Comparison of ENCODE assay signal across 22 mouse cellular contexts in the genomic region with DNA sequence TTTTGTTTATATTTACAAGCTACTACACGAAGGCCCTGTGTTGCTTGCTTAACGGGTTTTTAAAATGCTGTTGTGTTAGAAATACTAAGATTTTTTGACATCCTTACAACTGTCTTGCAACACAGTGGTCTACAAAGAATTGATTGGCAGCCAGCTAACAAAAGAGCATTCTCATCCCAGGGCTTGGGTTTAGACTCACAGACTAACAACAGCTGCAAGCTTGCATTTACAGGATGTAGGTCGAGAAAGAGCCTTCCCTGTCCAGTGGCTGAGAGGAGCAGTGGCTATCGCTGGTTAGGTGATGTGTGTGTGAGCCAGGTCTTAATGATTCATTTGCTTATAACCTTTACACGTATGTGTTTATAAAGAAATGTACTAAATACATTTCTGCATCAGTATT.
A peak's percentile ranks its signal among the peaks of the same experiment; 100 is the strongest.
DNase-seq lines count a peak whose midpoint lies in the region; ATAC-seq lines count a peak whose summit lies in the region.
"Had no signal": no experiment of that assay in that cellular context is flagged by ENCODE, and none has a peak within 500 bp of the region (broad histone marks: within the 10 kb centered on the region; RNA-seq: fewer than 3 reads in every experiment).

No protein-coding gene starts in this region.

- no peak overlapping the region for H3K27ac ChIP-seq in embryonic facial prominence, embryonic 14.5 days (replicated peaks; ENCODE audit: low read depth, low read length)
- H3K27ac ChIP-seq in embryonic facial prominence, embryonic 10.5 days (replicated peaks) = no peak overlapping the region
- 0 out of 2 replicates have a peak overlapping the region, but pooled peaks have one; percentile 15 for H3K27ac ChIP-seq in lung, embryonic 15.5 days
- H3K27ac ChIP-seq in midbrain, embryonic 13.5 days = no peak overlapping the region
- no peak overlapping the region for H3K27ac ChIP-seq in midbrain, embryonic 16.5 days (ENCODE audit: low read length)
- H3K27ac ChIP-seq: embryonic facial prominence, embryonic 12.5 days; forebrain, embryonic 12.5 days; hindbrain, embryonic 12.5 days had no signal

- ATAC-seq in embryonic facial prominence, embryonic 14.5 days (ENCODE audit: low read depth) = no peak
- peak; percentile 62; the same call in 1 of the 2 replicates for ATAC-seq in lung, embryonic 15.5 days (ENCODE audit: borderline replicate concordance, extremely low read depth, low FRiP score, low TSS enrichment)
- no peak for ATAC-seq in midbrain, embryonic 13.5 days
- ATAC-seq in midbrain, embryonic 16.5 days = no peak
- ATAC-seq: CD4-positive, CD25-positive, alpha-beta regulatory T cell, adult 4 months; forebrain, embryonic 16.5 days; hindbrain, embryonic 16.5 days had no signal

- H3K4me1 ChIP-seq in embryonic facial prominence, embryonic 14.5 days (ENCODE audit: control insufficient read depth, insufficient read depth, low read length) = no peaks in the 10 kb centered on the region
- H3K4me1 ChIP-seq in embryonic facial prominence, embryonic 10.5 days = peaks cover 7% of the 10 kb centered on the region
- H3K4me1 ChIP-seq in lung, embryonic 15.5 days = peaks cover 18% of the 10 kb centered on the region
- no peaks in the 10 kb centered on the region for H3K4me1 ChIP-seq in midbrain, embryonic 13.5 days (replicated peaks)
- H3K4me1 ChIP-seq in midbrain, embryonic 16.5 days (ENCODE audit: control insufficient read depth, insufficient read depth, low read length) = no peaks in the 10 kb centered on the region
- H3K4me1 ChIP-seq: embryonic facial prominence, embryonic 12.5 days; forebrain, embryonic 12.5 days; hindbrain, embryonic 12.5 days had no signal

- no peak overlapping the region for H3K4me3 ChIP-seq in embryonic facial prominence, embryonic 14.5 days (ENCODE audit: low read depth, low read length)
- H3K4me3 ChIP-seq in embryonic facial prominence, embryonic 10.5 days = no peak overlapping the region
- no peak overlapping the region for H3K4me3 ChIP-seq in lung, embryonic 15.5 days
- no peak overlapping the region for H3K4me3 ChIP-seq in midbrain, embryonic 13.5 days (replicated peaks)
- no peak overlapping the region for H3K4me3 ChIP-seq in midbrain, embryonic 16.5 days (ENCODE audit: low read depth, low read length)
- H3K4me3 ChIP-seq: embryonic facial prominence, embryonic 12.5 days; forebrain, embryonic 12.5 days; heart, embryonic 12.5 days; hindbrain, embryonic 12.5 days had no signal

- 0 out of 2 replicates have a peak, but pooled peaks cover 3% of the 10 kb centered on the region for H3K9me3 ChIP-seq in embryonic facial prominence, embryonic 14.5 days (ENCODE audit: control insufficient read depth, low read length)
- H3K9me3 ChIP-seq in embryonic facial prominence, embryonic 10.5 days = no peaks in the 10 kb centered on the region
- H3K9me3 ChIP-seq in lung, embryonic 15.5 days = no peaks in the 10 kb centered on the region
- no peaks in the 10 kb centered on the region for H3K9me3 ChIP-seq in midbrain, embryonic 13.5 days
- no peaks in the 10 kb centered on the region for H3K9me3 ChIP-seq in midbrain, embryonic 16.5 days (replicated peaks; ENCODE audit: control insufficient read depth, low read length, poor library complexity, severe bottlenecking)
- H3K9me3 ChIP-seq: embryonic facial prominence, embryonic 12.5 days; forebrain, embryonic 12.5 days; heart, embryonic 12.5 days; hindbrain, embryonic 12.5 days had no signal

- WGBS in embryonic facial prominence, embryonic 14.5 days = 64% methylated on average over 5 of the region's 5 CpGs
- WGBS in embryonic facial prominence, embryonic 10.5 days = 67% methylated on average over 5 of the region's 5 CpGs
- WGBS in lung, embryonic 15.5 days = 25% methylated on average over 5 of the region's 5 CpGs
- 55% methylated on average over 5 of the region's 5 CpGs for WGBS in midbrain, embryonic 13.5 days
- 55% methylated on average over 5 of the region's 5 CpGs for WGBS in midbrain, embryonic 16.5 days

- H3K4me2 ChIP-seq in embryonic facial prominence, embryonic 14.5 days (ENCODE audit: low read depth, low read length) = no peak overlapping the region
- no peak overlapping the region for H3K4me2 ChIP-seq in lung, embryonic 15.5 days
- no peak overlapping the region for H3K4me2 ChIP-seq in midbrain, embryonic 13.5 days (replicated peaks)
- no peak overlapping the region for H3K4me2 ChIP-seq in midbrain, embryonic 16.5 days (ENCODE audit: low read length)
- H3K4me2 ChIP-seq: embryonic facial prominence, embryonic 12.5 days; forebrain, embryonic 12.5 days; heart, embryonic 12.5 days; hindbrain, embryonic 12.5 days had no signal

- no peaks in the 10 kb centered on the region for H3K27me3 ChIP-seq in embryonic facial prominence, embryonic 14.5 days (replicated peaks; ENCODE audit: control insufficient read depth, insufficient read depth, low read length)
- H3K27me3 ChIP-seq in embryonic facial prominence, embryonic 10.5 days (replicated peaks; ENCODE audit: low read depth, poor library complexity, severe bottlenecking) = no peaks in the 10 kb centered on the region
- no peaks in the 10 kb centered on the region for H3K27me3 ChIP-seq in lung, embryonic 15.5 days
- no peaks in the 10 kb centered on the region for H3K27me3 ChIP-seq in midbrain, embryonic 13.5 days
- no peaks in the 10 kb centered on the region for H3K27me3 ChIP-seq in midbrain, embryonic 16.5 days (ENCODE audit: control insufficient read depth, insufficient read depth, low read depth, low read length)
- H3K27me3 ChIP-seq: embryonic facial prominence, embryonic 12.5 days; forebrain, embryonic 12.5 days; heart, embryonic 12.5 days; hindbrain, embryonic 12.5 days had no signal

- H3K36me3 ChIP-seq in embryonic facial prominence, embryonic 14.5 days (ENCODE audit: control insufficient read depth, insufficient read depth, low read length) = no peaks in the 10 kb centered on the region
- no peaks in the 10 kb centered on the region for H3K36me3 ChIP-seq in embryonic facial prominence, embryonic 10.5 days (replicated peaks)
- no peaks in the 10 kb centered on the region for H3K36me3 ChIP-seq in lung, embryonic 15.5 days
- H3K36me3 ChIP-seq in midbrain, embryonic 13.5 days = no peaks in the 10 kb centered on the region
- H3K36me3 ChIP-seq in midbrain, embryonic 16.5 days (ENCODE audit: control insufficient read depth, insufficient read depth, low read length) = no peaks in the 10 kb centered on the region
- H3K36me3 ChIP-seq: embryonic facial prominence, embryonic 12.5 days; forebrain, embryonic 12.5 days; G1E; heart, embryonic 12.5 days; hindbrain, embryonic 12.5 days had no signal

- no peak overlapping the region for H3K9ac ChIP-seq in embryonic facial prominence, embryonic 14.5 days (ENCODE audit: low read depth, low read length)
- no peak overlapping the region for H3K9ac ChIP-seq in lung, embryonic 15.5 days
- 0 out of 2 replicates have a peak overlapping the region, but pooled peaks have one; percentile 23 for H3K9ac ChIP-seq in midbrain, embryonic 13.5 days (replicated peaks)
- no peak overlapping the region for H3K9ac ChIP-seq in midbrain, embryonic 16.5 days (ENCODE audit: low read depth, low read length)
- H3K9ac ChIP-seq: embryonic facial prominence, embryonic 12.5 days; forebrain, embryonic 12.5 days; heart, embryonic 12.5 days; hindbrain, embryonic 12.5 days had no signal

- DNase-seq in embryonic facial prominence, embryonic 14.5 days (ENCODE audit: low spot score) = peak; percentile 36
- no peak for DNase-seq in embryonic facial prominence, embryonic 10.5 days (ENCODE audit: low spot score)
- no peak for DNase-seq in lung, postnatal 25 days (ENCODE audit: low spot score)
- no peak for DNase-seq in right cerebral cortex, adult 2 months (ENCODE audit: low spot score in 2 of 2)
- DNase-seq: adrenal gland, adult 8-10 months; adrenal gland, postnatal 36 days; B cell, adult 2 months; cerebellum, adult 2 months; cerebellum, postnatal 10 days; embryo, embryonic 11 days; gastrocnemius, postnatal 10 days had no signal
